Mouse (Mus musculus): ENCODE results near the gene Spag6.

DNA sequence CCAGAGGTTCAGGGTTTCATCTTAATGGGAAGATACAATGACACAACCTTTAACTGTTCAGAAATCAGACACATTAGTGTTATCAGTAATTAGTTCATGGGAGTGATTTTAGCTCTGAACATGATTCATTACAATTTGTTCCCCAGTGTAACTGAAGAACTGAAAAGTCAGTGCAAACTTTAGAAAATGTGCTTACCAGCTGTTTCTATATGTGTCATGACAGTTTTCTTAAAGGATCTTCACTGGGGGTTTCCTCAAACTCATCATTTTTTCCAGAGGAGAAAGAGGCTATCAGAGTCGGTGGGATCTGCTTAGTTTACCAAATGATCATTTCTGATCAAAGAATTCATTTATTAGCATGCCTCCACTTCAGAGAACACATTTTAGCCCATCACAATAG, 1.3 kb upstream of the Spag6 start:
- TF ChIP-seq CTCF (IDR thresholded peaks at IDR 0.05; ENCODE audit: borderline replicate concordance, insufficient read depth, low read depth, low read length) (no peak), POLR2A (IDR thresholded peaks at IDR 0.05; ENCODE audit: borderline replicate concordance, insufficient read depth, low read length) (no peak)

Measured in cerebellum, adult 2 months (tissue).